Mouse (Mus musculus): ENCODE measurements around the gene Foxc2. TPM values are rescaled to one million over a fixed set of nuclear protein-coding genes. Genes with fewer than 3 reads are reported as not detected.

Gene Foxc2
- total RNA-seq (2023) = not detected in 2 replicates

GRCm38 (mm10) chr8:121115948-121116347 is at the start of gene Foxc2:
Gene Foxc2 (plus strand): TSS chr8:121116171.

GRCm38 (mm10) chr8:121084210-121084951 is 31.6 kb upstream of the Foxc2 start, which contains the start of gene Foxf1:
Gene Foxf1 (plus strand): TSS chr8:121084386.

DNA sequence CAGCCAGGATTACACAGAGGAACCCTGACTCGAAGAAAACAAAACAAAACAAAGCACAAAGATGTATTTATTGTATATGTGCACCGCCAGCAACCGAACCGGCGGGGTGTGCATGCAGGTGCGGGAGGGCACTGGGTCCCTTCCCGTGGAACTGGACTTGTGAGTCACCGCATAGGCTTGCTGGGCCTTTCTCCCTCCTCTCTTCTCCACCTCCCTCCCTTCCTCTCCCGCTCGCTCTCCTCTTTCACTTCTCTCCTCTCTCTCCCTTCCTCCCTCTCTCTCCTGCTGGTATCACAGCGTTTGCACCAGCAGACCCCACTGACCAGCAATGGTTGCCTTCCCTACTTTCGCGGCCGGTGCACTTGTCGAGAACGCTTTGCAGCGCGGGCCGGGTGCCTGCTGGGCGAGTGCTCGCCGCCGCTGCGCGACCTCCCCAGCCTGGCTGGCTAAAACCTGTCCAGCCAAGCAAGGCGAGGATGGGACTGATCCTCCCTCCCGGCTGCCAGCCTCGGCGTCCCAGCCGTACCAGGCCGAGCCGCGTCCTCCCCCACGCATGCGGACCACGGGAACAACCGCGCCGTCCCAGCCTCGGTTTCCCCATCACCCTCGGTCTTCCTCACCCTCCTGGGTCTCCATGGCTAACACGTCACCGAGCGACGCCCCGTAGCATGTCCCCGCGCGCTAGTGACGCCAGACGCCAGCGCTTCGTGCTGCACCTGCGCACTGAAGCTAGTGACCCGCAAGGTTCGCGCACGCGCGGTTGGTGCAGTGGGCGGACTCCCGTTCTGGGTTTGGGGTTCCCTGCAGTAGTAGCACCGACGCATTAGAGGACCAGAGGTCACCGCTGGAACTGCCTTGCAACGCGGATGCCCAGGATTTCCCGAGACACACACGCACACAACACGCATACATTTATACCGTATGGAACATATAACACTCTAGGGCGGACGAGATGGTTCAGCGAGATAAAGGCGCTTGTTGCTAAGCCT is 8.0 kb upstream of the Foxc2 start, which contains the start of gene Mthfsd:
Gene Mthfsd, minus strand, starts transcription at position 725 of the 989 bp plus-strand sequence.

GRCm38 (mm10) chr8:121127756-121128375 is 11.9 kb downstream of the Foxc2 start, which contains the start of gene Foxl1:
Gene Foxl1 (plus strand): TSS chr8:121127940.

Other genes with a start within 250 kb of the Foxc2 start
- not detected in 2 replicates for gene Foxf1, start 31.8 kb upstream of the Foxc2 start, total RNA-seq (2023)
- 8.1 and 12.2 TPM in 2 replicates for gene Mthfsd, start 7.8 kb upstream of the Foxc2 start, total RNA-seq (2023)
- gene Foxl1, start 11.8 kb downstream of the Foxc2 start, total RNA-seq (2023) = not detected in 2 replicates

All from neutrophil, adult 65 days (primary cell).